Mouse (Mus musculus): Measurements from ENCODE around the gene Pacrg. TPM values are rescaled to one million over a fixed set of nuclear protein-coding genes. Genes with fewer than 3 reads are reported as not detected.

Pacrg gene
- polyA plus RNA-seq, 1 experiment, result 21.0 TPM

- Histone ChIP-seq H3K4me1 (ENCODE audit: control insufficient read depth, insufficient read depth, low read length) (peaks cover 2% of the 10 kb centered on the region), H3K27ac (ENCODE audit: insufficient read depth, low read length) (no peak overlapping the region), H3K4me3 (ENCODE audit: insufficient read depth, low read length) (no peak overlapping the region)
- TF ChIP-seq POLR2A (IDR thresholded peaks at IDR 0.05; ENCODE audit: extremely low read depth, insufficient read depth, low read length) (no peak), CTCF (IDR thresholded peaks at IDR 0.05; ENCODE audit: extremely low read depth, insufficient read depth, low read length) (no peak)
Observed at GRCm38 (mm10) chr17:10615611-10616010, 224.5 kb downstream of the Pacrg start.

- TF ChIP-seq CTCF (IDR thresholded peaks at IDR 0.05; ENCODE audit: extremely low read depth, insufficient read depth, low read length), result no peak
- no peak for TF ChIP-seq POLR2A (IDR thresholded peaks at IDR 0.05; ENCODE audit: extremely low read depth, insufficient read depth, low read length)
- Histone ChIP-seq H3K4me3 (ENCODE audit: insufficient read depth, low read length) (no peak overlapping the region), H3K4me1 (ENCODE audit: control insufficient read depth, insufficient read depth, low read length) (no peaks in the 10 kb centered on the region), H3K27ac (ENCODE audit: insufficient read depth, low read length) (no peak overlapping the region)
Observed at GRCm38 (mm10) chr17:10614696-10615095, 225.4 kb downstream of the Pacrg start.

GRCm38 (mm10) chr17:10611626-10612025 lies 228.5 kb downstream of the Pacrg start:
- H3K4me1 ChIP-seq (ENCODE audit: control insufficient read depth, insufficient read depth, low read length), result no peaks in the 10 kb centered on the region
- no peak for TF ChIP-seq CTCF (IDR thresholded peaks at IDR 0.05; ENCODE audit: extremely low read depth, insufficient read depth, low read length)
- no peak for TF ChIP-seq POLR2A (IDR thresholded peaks at IDR 0.05; ENCODE audit: extremely low read depth, insufficient read depth, low read length)
- H3K27ac ChIP-seq (ENCODE audit: insufficient read depth, low read length), result no peak overlapping the region
- H3K4me3 ChIP-seq (ENCODE audit: insufficient read depth, low read length), result no peak overlapping the region

GRCm38 (mm10) chr17:10608146-10608545 lies 232.0 kb downstream of the Pacrg start:
- no peak for TF ChIP-seq POLR2A (IDR thresholded peaks at IDR 0.05; ENCODE audit: extremely low read depth, insufficient read depth, low read length)
- no peak for TF ChIP-seq CTCF (IDR thresholded peaks at IDR 0.05; ENCODE audit: extremely low read depth, insufficient read depth, low read length)
- H3K27ac ChIP-seq (ENCODE audit: insufficient read depth, low read length), result no peak overlapping the region
- H3K4me3 ChIP-seq (ENCODE audit: insufficient read depth, low read length), result no peak overlapping the region
- H3K4me1 ChIP-seq (ENCODE audit: control insufficient read depth, insufficient read depth, low read length), result no peaks in the 10 kb centered on the region

GRCm38 (mm10) chr17:10606090-10606489 lies 234.0 kb downstream of the Pacrg start:
- H3K4me1 ChIP-seq (ENCODE audit: control insufficient read depth, insufficient read depth, low read length), result no peaks in the 10 kb centered on the region
- no peak overlapping the region for H3K27ac ChIP-seq (ENCODE audit: insufficient read depth, low read length)
- TF ChIP-seq POLR2A (IDR thresholded peaks at IDR 0.05; ENCODE audit: extremely low read depth, insufficient read depth, low read length), result no peak
- no peak for TF ChIP-seq CTCF (IDR thresholded peaks at IDR 0.05; ENCODE audit: extremely low read depth, insufficient read depth, low read length)
- no peak overlapping the region for H3K4me3 ChIP-seq (ENCODE audit: insufficient read depth, low read length)

- no peak for TF ChIP-seq POLR2A (IDR thresholded peaks at IDR 0.05; ENCODE audit: extremely low read depth, insufficient read depth, low read length)
- no peak for TF ChIP-seq CTCF (IDR thresholded peaks at IDR 0.05; ENCODE audit: extremely low read depth, insufficient read depth, low read length)
Observed at GRCm38 (mm10) chr17:10597741-10598140, 242.4 kb downstream of the Pacrg start.

GRCm38 (mm10) chr17:10589604-10590003 lies 250.5 kb downstream of the Pacrg start:
- H3K27ac ChIP-seq (ENCODE audit: insufficient read depth, low read length), result no peak overlapping the region
- TF ChIP-seq CTCF (IDR thresholded peaks at IDR 0.05; ENCODE audit: extremely low read depth, insufficient read depth, low read length), result no peak
- TF ChIP-seq POLR2A (IDR thresholded peaks at IDR 0.05; ENCODE audit: extremely low read depth, insufficient read depth, low read length), result no peak

More at GRCm38 (mm10) chr17:10597741-10598140, 242.4 kb downstream of the Pacrg start:
- Histone ChIP-seq H3K4me3 (ENCODE audit: insufficient read depth, low read length) (no peak overlapping the region), H3K4me1 (ENCODE audit: control insufficient read depth, insufficient read depth, low read length) (no peaks in the 10 kb centered on the region), H3K27ac (ENCODE audit: insufficient read depth, low read length) (no peak overlapping the region)

GRCm38 (mm10) chr17:10588922-10589400 lies 251.2 kb downstream of the Pacrg start:
- H3K4me1 ChIP-seq (ENCODE audit: control insufficient read depth, insufficient read depth, low read length), result no peaks in the 10 kb centered on the region
- H3K27ac ChIP-seq (ENCODE audit: insufficient read depth, low read length), result no peak overlapping the region
- TF ChIP-seq CTCF (IDR thresholded peaks at IDR 0.05; ENCODE audit: extremely low read depth, insufficient read depth, low read length) (no peak), POLR2A (IDR thresholded peaks at IDR 0.05; ENCODE audit: extremely low read depth, insufficient read depth, low read length) (no peak)
- no peak overlapping the region for H3K4me3 ChIP-seq (ENCODE audit: insufficient read depth, low read length)

More at GRCm38 (mm10) chr17:10589604-10590003, 250.5 kb downstream of the Pacrg start:
- H3K4me3 ChIP-seq (ENCODE audit: insufficient read depth, low read length), result no peak overlapping the region
- H3K4me1 ChIP-seq (ENCODE audit: control insufficient read depth, insufficient read depth, low read length), result no peaks in the 10 kb centered on the region

- no peak overlapping the region for H3K27ac ChIP-seq (ENCODE audit: insufficient read depth, low read length)
- TF ChIP-seq POLR2A (IDR thresholded peaks at IDR 0.05; ENCODE audit: extremely low read depth, insufficient read depth, low read length) (no peak), CTCF (IDR thresholded peaks at IDR 0.05; ENCODE audit: extremely low read depth, insufficient read depth, low read length) (no peak)
- no peak overlapping the region for H3K4me3 ChIP-seq (ENCODE audit: insufficient read depth, low read length)
- no peaks in the 10 kb centered on the region; the same call in 1 of the 2 replicates for H3K4me1 ChIP-seq (ENCODE audit: control insufficient read depth, insufficient read depth, low read length)
Observed at GRCm38 (mm10) chr17:10583301-10583700, 256.8 kb downstream of the Pacrg start.

GRCm38 (mm10) chr17:10575306-10575705 lies 264.8 kb downstream of the Pacrg start:
- H3K27ac ChIP-seq (ENCODE audit: insufficient read depth, low read length), result no peak overlapping the region
- no peak overlapping the region for H3K4me3 ChIP-seq (ENCODE audit: insufficient read depth, low read length)
- H3K4me1 ChIP-seq (ENCODE audit: control insufficient read depth, insufficient read depth, low read length), result no peaks in the 10 kb centered on the region; the same call in none of the 2 replicates
- TF ChIP-seq CTCF (IDR thresholded peaks at IDR 0.05; ENCODE audit: extremely low read depth, insufficient read depth, low read length) (no peak), POLR2A (IDR thresholded peaks at IDR 0.05; ENCODE audit: extremely low read depth, insufficient read depth, low read length) (no peak)
